Mouse (Mus musculus) thymus, adult 2 months (tissue): ENCODE results near the gene Igsf9.

Experiments used
- CTCF ChIP-seq: fragments of 200-500 bp; IDR thresholded peaks from 2 replicates; pipeline ENCODE4 v1.5.1; 2012; ENCODE audit warnings: mild to moderate bottlenecking, control low read depth, low read length, moderate library complexity, borderline replicate concordance; ENCODE audit not compliant: control insufficient read depth, poor library complexity, insufficient read depth; ENCODE audit errors: extremely low read depth
- POLR2A ChIP-seq: fragments of 200-500 bp; IDR thresholded peaks from 2 replicates; pipeline ENCODE4 v1.6.1; 2012; ENCODE audit warnings: mild to moderate bottlenecking, low read length, control low read depth, moderate library complexity; ENCODE audit not compliant: control insufficient read depth, poor library complexity, insufficient read depth; ENCODE audit errors: extremely low read depth

DNA sequence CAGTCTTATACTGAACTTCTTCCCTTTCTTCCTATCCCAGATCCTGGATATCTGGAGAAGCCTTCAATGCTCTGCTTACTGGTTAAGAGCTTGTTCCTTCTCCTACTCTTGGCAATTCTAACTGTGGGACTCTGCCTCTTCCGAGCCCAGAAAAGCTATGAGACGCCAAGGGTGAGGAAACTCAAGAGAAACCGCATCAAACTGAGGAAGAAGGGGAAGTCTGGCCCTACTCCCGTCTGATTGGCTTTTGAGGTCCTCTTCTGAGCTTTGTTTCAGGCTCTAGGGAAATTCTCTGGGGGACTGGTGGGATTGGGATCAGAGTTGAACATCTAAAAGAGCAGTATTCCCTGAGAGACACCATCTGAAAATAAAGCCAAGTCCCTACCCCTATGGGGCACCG, 3.6 kb upstream of the Igsf9 start:
- TF ChIP-seq CTCF (no peak), POLR2A (no peak)
